Mouse (Mus musculus) spleen, adult 2 months (tissue): ENCODE measurements around the gene Cacna1c.

Experiments used
- CTCF ChIP-seq: fragments of 200-500 bp; IDR thresholded peaks from 2 replicates; pipeline ENCODE4 v1.5.1; 2011; ENCODE audit warnings: mild to moderate bottlenecking, inconsistent platforms; ENCODE audit not compliant: insufficient read depth, insufficient read length, insufficient replicate concordance; ENCODE audit errors: extremely low read depth
- POLR2A ChIP-seq: fragments of 200-500 bp; IDR thresholded peaks from 2 replicates; pipeline ENCODE4 v1.6.1; 2011; ENCODE audit warnings: low read depth, low read length, inconsistent platforms

GRCm38 (mm10) chr6:119215040-119215613 is 18.9 kb upstream of the Cacna1c start:
- TF ChIP-seq CTCF, result no peak
- TF ChIP-seq POLR2A, result no peak
